Mouse (Mus musculus): Measurements from ENCODE around the gene Gpn3. TPM values are rescaled to one million over a fixed set of nuclear protein-coding genes. Genes with fewer than 3 reads are reported as not detected.

Gpn3 gene
- polyA plus RNA-seq, 1 experiment from 2014 or later, result 69.2 TPM

- H3K4me3 ChIP-seq (ENCODE audit: low read depth, low read length), result peak within 1 kb of the TSS; percentile 80
- 2% methylated on average over 48 of the region's 51 CpGs for WGBS
- H3K4me1 ChIP-seq (ENCODE audit: insufficient read depth, low read depth, low read length), result 0 out of 2 replicates have a peak, but pooled peaks cover 6% of the 10 kb centered on the region
- H3K36me3 ChIP-seq (ENCODE audit: insufficient read depth, low read length), result no peaks in the 10 kb centered on the region
- peak within 1 kb of the TSS; percentile 77 for H3K9ac ChIP-seq (replicated peaks; ENCODE audit: low read depth)
- H3K4me2 ChIP-seq (replicated peaks; ENCODE audit: low read depth, low read length), result peak within 1 kb of the TSS; percentile 73
- ATAC-seq (peak; percentile 95), DNase-seq (ENCODE audit: low spot score) (peak; percentile 99)
- H3K9me3 ChIP-seq (ENCODE audit: low read length), result no peaks in the 10 kb centered on the region
- no peaks in the 10 kb centered on the region for H3K27me3 ChIP-seq (replicated peaks; ENCODE audit: insufficient read depth, low read length)
- peak within 1 kb of the TSS; percentile 69 for H3K27ac ChIP-seq (ENCODE audit: low read length)
- TF ChIP-seq EP300 (IDR thresholded peaks at IDR 0.05) (peak; percentile 78), CTCF (IDR thresholded peaks at IDR 0.05) (no peak)
Observed at GRCm38 (mm10) chr5:122353807-122354491, 17.7 kb upstream of the Gpn3 start, which contains the start of the genes Rad9b and Vps29. Gene Rad9b, minus strand, starts transcription at chr5:122354233. Gene Vps29, plus strand, starts transcription at chr5:122354369.

GRCm38 (mm10) chr5:122354492-122355067 lies 17.1 kb upstream of the Gpn3 start:
- H3K27me3 ChIP-seq (replicated peaks; ENCODE audit: insufficient read depth, low read length), result no peaks in the 10 kb centered on the region
- peak overlapping the region; percentile 77 for H3K9ac ChIP-seq (replicated peaks; ENCODE audit: low read depth)
- TF ChIP-seq EP300 (IDR thresholded peaks at IDR 0.05) (no peak), CTCF (IDR thresholded peaks at IDR 0.05) (peak; percentile 46)
- peak overlapping the region; percentile 69 for H3K27ac ChIP-seq (ENCODE audit: low read length)
- H3K36me3 ChIP-seq (ENCODE audit: insufficient read depth, low read length), result no peaks in the 10 kb centered on the region
- H3K4me3 ChIP-seq (ENCODE audit: low read depth, low read length), result peak overlapping the region; percentile 80
- peak overlapping the region; percentile 73 for H3K4me2 ChIP-seq (replicated peaks; ENCODE audit: low read depth, low read length)
- DNase-seq (ENCODE audit: low spot score), result no peak
- H3K4me1 ChIP-seq (ENCODE audit: insufficient read depth, low read depth, low read length), result 0 out of 2 replicates have a peak, but pooled peaks cover 6% of the 10 kb centered on the region
- no peaks in the 10 kb centered on the region for H3K9me3 ChIP-seq (ENCODE audit: low read length)
- WGBS, result 2% methylated on average over 45 of the region's 57 CpGs
- ATAC-seq, result peak; percentile 81

DNA sequence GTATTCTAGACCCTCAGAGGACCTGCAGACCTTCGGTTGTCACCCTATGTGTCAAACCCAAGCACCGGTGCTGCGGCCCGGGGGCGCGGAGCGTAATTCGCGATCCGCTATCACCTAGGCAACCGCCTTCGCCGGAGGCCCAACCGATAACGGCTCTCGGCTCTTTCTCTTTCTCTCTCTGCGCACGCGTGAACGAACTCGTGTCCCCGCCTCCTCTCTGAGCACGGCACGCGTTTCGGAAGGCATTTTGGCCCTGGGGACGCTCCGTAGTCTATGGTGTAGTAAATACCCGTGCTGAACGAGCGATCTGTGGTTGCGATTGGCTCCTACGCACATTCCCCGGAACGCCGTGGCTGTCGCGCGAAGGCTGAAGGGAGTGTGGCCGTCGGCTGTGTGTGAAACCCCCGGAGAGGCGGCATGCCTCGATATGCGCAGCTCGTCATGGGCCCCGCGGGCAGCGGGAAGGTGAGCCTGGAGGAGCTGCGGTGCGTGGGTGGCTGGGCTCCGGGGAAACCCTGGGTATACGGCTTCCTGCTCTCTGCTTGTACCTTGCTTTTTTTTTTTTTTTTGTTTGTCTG lies 605 bp downstream of the Gpn3 start, which contains the start of gene Fam216a:
TSS of gene Fam216a (minus strand) at position 173 of the 578 bp plus-strand sequence.
- H3K27me3 ChIP-seq (replicated peaks; ENCODE audit: insufficient read depth, low read length), result no peaks in the 10 kb centered on the region
- DNase-seq (ENCODE audit: low spot score), result peak; percentile 99
- peak within 1 kb of the TSS; percentile 87 for H3K27ac ChIP-seq (ENCODE audit: low read length)
- H3K36me3 ChIP-seq (ENCODE audit: insufficient read depth, low read length), result 0 out of 2 replicates have a peak, but pooled peaks cover 9% of the 10 kb centered on the region
- peak within 1 kb of the TSS; percentile 78 for H3K4me2 ChIP-seq (replicated peaks; ENCODE audit: low read depth, low read length)
- H3K4me1 ChIP-seq (ENCODE audit: insufficient read depth, low read depth, low read length), result 0 out of 2 replicates have a peak, but pooled peaks cover 2% of the 10 kb centered on the region
- peak within 1 kb of the TSS; percentile 52 for H3K9ac ChIP-seq (replicated peaks; ENCODE audit: low read depth)
- H3K4me3 ChIP-seq (ENCODE audit: low read depth, low read length), result peak within 1 kb of the TSS; percentile 72
- WGBS, result under 1% methylated on average over 53 of the region's 53 CpGs
- peak; percentile 96 for ATAC-seq
- TF ChIP-seq EP300 (IDR thresholded peaks at IDR 0.05), result no peak
- TF ChIP-seq CTCF (IDR thresholded peaks at IDR 0.05), result no peak
- H3K9me3 ChIP-seq (ENCODE audit: low read length), result no peaks in the 10 kb centered on the region

- ATAC-seq (no peak), DNase-seq (ENCODE audit: low spot score) (no peak)
- 0 out of 2 replicates have a peak, but pooled peaks cover 8% of the 10 kb centered on the region for H3K36me3 ChIP-seq (ENCODE audit: insufficient read depth, low read length)
Observed at GRCm38 (mm10) chr5:122372878-122373277, 1.2 kb downstream of the Gpn3 start.

DNA sequence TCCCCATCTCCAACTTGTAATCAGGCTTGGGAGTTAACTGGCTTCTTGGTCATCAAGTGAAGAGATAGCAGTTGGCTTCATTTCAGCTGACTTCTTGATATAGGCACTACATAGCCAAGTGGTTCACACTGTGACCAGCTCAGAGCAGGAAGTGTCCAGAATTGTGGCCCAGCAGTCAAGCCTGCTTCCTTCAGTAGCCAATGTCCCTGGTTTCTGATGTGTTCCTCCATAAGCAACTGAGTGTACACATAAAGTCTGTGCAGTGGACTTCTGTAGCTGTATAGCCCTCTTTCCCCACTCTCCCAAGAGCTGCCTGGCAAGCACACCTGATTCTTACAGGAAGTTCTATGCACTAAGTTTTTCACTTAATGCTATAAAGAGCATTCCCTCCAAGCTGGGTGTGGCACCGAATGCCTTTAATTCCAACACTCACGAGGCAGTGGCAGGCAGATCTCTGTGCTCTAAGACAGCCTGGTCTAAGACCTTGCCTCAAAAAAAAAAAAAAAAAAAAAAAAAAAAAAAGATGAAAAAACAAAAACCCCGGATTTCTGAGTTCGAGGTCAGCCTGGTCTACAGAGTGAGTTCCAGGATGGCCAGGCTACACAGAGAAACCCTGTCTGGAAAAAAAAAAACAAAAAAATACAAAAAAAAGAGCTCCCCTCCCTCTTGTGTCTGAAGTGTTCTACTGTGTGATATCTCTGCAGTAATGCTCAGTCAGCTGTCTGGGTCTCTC lies 5.6 kb downstream of the Gpn3 start:
- no peak for TF ChIP-seq EP300 (IDR thresholded peaks at IDR 0.05)
- no peak for TF ChIP-seq CTCF (IDR thresholded peaks at IDR 0.05)
- H3K36me3 ChIP-seq (ENCODE audit: insufficient read depth, low read length), result peaks cover 28% of the 10 kb centered on the region
- WGBS, result 87% methylated on average over 4 of the region's 4 CpGs

More at GRCm38 (mm10) chr5:122372878-122373277, 1.2 kb downstream of the Gpn3 start:
- TF ChIP-seq CTCF (IDR thresholded peaks at IDR 0.05), result no peak
- TF ChIP-seq EP300 (IDR thresholded peaks at IDR 0.05), result no peak
- WGBS, result 5% methylated on average over 5 of the region's 5 CpGs
- Histone ChIP-seq H3K27me3 (replicated peaks; ENCODE audit: insufficient read depth, low read length) (no peaks in the 10 kb centered on the region), H3K4me3 (ENCODE audit: low read depth, low read length) (peak overlapping the region; percentile 72), H3K4me1 (ENCODE audit: insufficient read depth, low read depth, low read length) (0 out of 2 replicates have a peak, but pooled peaks cover 2% of the 10 kb centered on the region), H3K9ac (replicated peaks; ENCODE audit: low read depth) (peak overlapping the region; percentile 35), H3K27ac (ENCODE audit: low read length) (peak overlapping the region; percentile 87), H3K9me3 (ENCODE audit: low read length) (no peaks in the 10 kb centered on the region), H3K4me2 (replicated peaks; ENCODE audit: low read depth, low read length) (peak overlapping the region; percentile 78)

More for the DNA sequence above, 5.6 kb downstream of the Gpn3 start:
- DNase-seq (ENCODE audit: low spot score), result no peak
- Histone ChIP-seq H3K9me3 (ENCODE audit: low read length) (no peaks in the 10 kb centered on the region), H3K27ac (ENCODE audit: low read length) (no peak overlapping the region), H3K9ac (replicated peaks; ENCODE audit: low read depth) (no peak overlapping the region), H3K4me3 (ENCODE audit: low read depth, low read length) (no peak overlapping the region), H3K4me2 (replicated peaks; ENCODE audit: low read depth, low read length) (no peak overlapping the region), H3K27me3 (replicated peaks; ENCODE audit: insufficient read depth, low read length) (no peaks in the 10 kb centered on the region), H3K4me1 (ENCODE audit: insufficient read depth, low read depth, low read length) (0 out of 2 replicates have a peak, but pooled peaks cover 2% of the 10 kb centered on the region)
- no peak for ATAC-seq
